ENCODE assay signal across 7 mouse cellular contexts in genomic region chr1:93679889-93680568, GRCm38 (mm10). TPM values are rescaled to one million over a fixed set of nuclear protein-coding genes. Genes with fewer than 3 reads are reported as not detected.
DNase-seq lines count a peak whose midpoint lies in the region.

No protein-coding gene starts in this region.

- intact Hi-C loops in left cerebral cortex, postnatal 36 days (cut with DNase I) = no loop called here

- DNase-seq in urinary bladder, postnatal 14 days (ENCODE audit: low spot score) = peak; percentile 55
- no peak for DNase-seq in urinary bladder, postnatal 10 days (ENCODE audit: low spot score)
- peak; percentile 56 to 86 for DNase-seq in heart, adult 18-20 months
- peak; percentile 58 for DNase-seq in kidney, postnatal 10 days
- no peak for DNase-seq in left cerebral cortex, postnatal 36 days (ENCODE audit: low spot score in 2 of 2)
- DNase-seq in yolk sac, embryonic 10.5 days (ENCODE audit: low spot score) = no peak
- DNase-seq in left cerebral cortex, adult 18-20 months (ENCODE audit: low spot score in 2 of 2) = no peak

RNA-seq across cellular contexts. Expression of gene Bok, which starts 5.4 kb away (rescaled TPM):
- total RNA-seq in heart, adult 18-20 months (2021) = 1 to 10 TPM; 3.3 to 4.3 TPM
- 10 to 100 TPM; 28.3 to 33.2 TPM for total RNA-seq in left cerebral cortex, postnatal 36 days (2021)
- total RNA-seq in left cerebral cortex, adult 18-20 months (2021) = 10 to 100 TPM; 32.2 to 42.8 TPM

RNA-seq across cellular contexts. Expression of gene Stk25, which starts 21.6 kb away (rescaled TPM):
- total RNA-seq in heart, adult 18-20 months (2021) = 10 to 100 TPM; 83.8 to 86.6 TPM
- 100 to 1,000 TPM; 370 to 405 TPM for total RNA-seq in left cerebral cortex, postnatal 36 days (2021)
- 100 to 1,000 TPM; 382 to 398 TPM for total RNA-seq in left cerebral cortex, adult 18-20 months (2021)

Comparison
In these comparisons a context has a peak if more than half of its experiments do, and no peak if none do; other contexts are left out.
1. DNase-seq: peak in urinary bladder, postnatal 14 days (single experiment), heart, adult 18-20 months (2 of 2) and kidney, postnatal 10 days (single experiment); none in urinary bladder, postnatal 10 days (single experiment), left cerebral cortex, postnatal 36 days (0 of 2), yolk sac, embryonic 10.5 days (single experiment) and left cerebral cortex, adult 18-20 months (0 of 2).
2. RNA of gene Bok, which starts 5.4 kb away (total RNA-seq): 32.2 to 42.8 TPM in left cerebral cortex, adult 18-20 months and 28.3 to 33.2 TPM in left cerebral cortex, postnatal 36 days; 3.3 to 4.3 TPM in heart, adult 18-20 months; every median in the first group is over 4 times any median in the second.
3. RNA of gene Stk25, which starts 21.6 kb away (total RNA-seq): 370 to 405 TPM in left cerebral cortex, postnatal 36 days and 382 to 398 TPM in left cerebral cortex, adult 18-20 months; 83.8 to 86.6 TPM in heart, adult 18-20 months; every median in the first group is over 4 times any median in the second.